Mouse (Mus musculus) T-cell, adult 2 months (primary cell): ENCODE results near the gene Rassf9.

ENCODE experiments used
- DNase-seq: peaks from one replicate; pipeline ENCODE4 v3.0.0; 2022; ENCODE audit warnings: low spot score

The Rassf9 gene

DNA sequence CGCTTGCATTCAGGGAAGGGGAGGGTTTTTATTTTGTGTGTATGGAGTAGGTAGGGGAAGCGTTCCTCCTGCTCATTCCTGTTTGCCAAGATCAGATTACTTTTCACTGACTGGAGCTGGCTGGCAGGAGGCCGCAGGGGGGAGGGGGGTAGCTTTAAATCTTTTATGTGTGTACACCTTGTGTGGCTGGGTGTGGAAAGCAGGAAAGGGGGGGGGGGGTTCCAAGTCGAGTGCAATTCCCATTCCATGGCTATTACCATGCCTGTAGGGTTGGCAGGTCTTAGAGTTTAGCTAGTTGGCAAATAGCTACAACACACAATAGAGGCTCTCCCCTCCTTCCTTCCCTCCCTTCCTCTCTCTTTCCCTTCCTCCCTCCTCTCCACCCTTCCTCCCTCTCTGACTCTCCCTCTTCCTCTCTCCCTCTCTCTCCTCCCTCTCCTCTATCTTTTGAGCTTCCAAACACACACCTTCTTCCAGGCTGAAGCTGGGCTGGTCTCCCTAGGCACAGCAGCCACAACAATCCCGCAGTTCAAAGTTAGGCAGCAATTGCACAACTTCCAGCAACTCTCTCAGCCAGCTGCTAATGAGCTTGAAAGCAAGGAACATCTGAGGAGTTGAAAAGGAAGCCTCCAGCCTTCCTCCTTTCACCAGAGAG lies at the start of gene Rassf9:
TSS of gene Rassf9 (plus strand) at position 416 of the 655 bp plus-strand sequence.
- DNase-seq, result no peak

DNA sequence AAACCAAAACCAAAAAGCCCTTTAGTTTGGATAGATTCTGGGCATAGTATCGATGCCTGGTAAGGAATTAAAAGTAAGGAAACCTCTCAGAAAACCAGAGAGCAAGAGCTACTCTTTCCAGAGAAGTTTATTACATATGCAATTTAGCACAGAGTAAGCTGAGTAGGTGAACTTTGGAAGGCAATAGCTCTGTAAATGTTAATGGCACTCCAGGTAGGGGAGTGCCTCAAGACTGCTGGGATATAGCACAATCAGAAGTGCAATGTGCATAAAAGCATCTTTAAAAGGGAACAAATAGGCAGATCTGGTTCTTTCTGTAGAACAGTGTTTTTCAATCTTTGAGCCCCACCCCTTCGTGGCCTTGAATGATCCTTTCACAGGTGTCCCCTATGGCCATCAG lies 42.6 kb upstream of the Rassf9 start:
- DNase-seq, result no peak

GRCm38 (mm10) chr10:102490386-102490785 lies 21.6 kb upstream of the Rassf9 start, which contains the start of gene Nts:
Gene Nts, minus strand, starts transcription at chr10:102490486.
- DNase-seq, result no peak

DNA sequence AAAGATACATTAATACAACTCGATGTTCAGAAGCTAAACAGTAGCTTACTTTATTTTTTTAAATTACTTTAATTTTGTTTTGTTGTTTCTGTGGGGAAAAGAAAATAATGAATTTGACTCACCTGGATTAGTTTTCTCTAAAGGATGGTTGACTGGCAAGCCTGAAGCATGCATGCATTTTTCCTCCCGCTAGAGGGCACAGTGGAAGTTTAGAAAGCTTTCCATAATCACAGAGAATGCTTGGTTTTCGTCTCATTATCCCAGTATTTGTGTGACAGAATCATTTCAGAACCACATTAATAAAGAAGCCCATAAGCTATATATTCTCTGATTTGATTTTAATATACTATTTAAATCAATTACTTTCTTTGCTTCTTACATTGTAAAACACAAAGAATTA lies 20.2 kb upstream of the Rassf9 start:
- no peak for DNase-seq

- DNase-seq, result no peak
Measured at GRCm38 (mm10) chr10:102498754-102499153, 13.3 kb upstream of the Rassf9 start.

DNA sequence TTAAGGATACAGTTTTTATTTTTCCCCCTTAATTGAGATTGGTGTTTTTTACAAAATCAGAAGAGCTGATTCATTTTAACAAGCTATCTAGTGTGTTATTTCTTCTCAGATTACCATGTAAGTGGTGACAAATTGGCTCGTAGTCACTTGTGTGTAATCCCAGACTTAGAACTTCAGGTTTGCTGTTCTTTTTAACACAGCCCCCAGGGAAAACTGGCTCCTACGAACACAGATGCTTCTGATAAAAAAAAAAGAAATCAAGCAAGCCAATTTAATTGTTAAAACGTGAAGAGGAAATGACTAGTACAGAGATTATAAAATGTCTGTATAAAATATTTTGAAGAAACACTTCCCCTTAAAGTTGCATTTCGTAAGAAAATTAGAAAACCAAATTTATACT lies 4.6 kb upstream of the Rassf9 start:
- DNase-seq, result no peak

GRCm38 (mm10) chr10:102511461-102511806 lies 588 bp upstream of the Rassf9 start:
- no peak for DNase-seq

DNA sequence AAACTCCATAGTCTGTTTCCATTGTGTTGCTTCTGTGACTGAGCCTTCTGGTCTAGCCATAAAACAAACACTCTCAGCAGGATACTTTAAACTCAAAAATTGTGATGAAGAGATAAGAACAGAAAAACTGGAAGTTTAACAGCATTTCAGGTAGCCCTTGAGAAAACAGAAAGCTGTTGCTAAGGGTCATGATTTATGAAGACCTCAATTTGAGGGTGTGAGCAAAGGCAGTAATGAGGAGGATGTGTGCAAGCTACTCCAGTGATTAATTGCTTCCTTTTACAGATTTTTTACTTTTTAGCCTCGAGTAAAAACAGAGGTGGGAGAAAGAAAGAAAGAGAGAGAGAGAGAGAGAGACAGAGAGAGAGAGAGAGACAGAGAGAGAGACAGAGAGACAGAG lies 2.1 kb downstream of the Rassf9 start:
- DNase-seq, result no peak

GRCm38 (mm10) chr10:102527901-102528300 lies 15.9 kb downstream of the Rassf9 start:
- no peak for DNase-seq

GRCm38 (mm10) chr10:102553941-102554340 lies 41.9 kb downstream of the Rassf9 start:
- DNase-seq, result no peak

DNA sequence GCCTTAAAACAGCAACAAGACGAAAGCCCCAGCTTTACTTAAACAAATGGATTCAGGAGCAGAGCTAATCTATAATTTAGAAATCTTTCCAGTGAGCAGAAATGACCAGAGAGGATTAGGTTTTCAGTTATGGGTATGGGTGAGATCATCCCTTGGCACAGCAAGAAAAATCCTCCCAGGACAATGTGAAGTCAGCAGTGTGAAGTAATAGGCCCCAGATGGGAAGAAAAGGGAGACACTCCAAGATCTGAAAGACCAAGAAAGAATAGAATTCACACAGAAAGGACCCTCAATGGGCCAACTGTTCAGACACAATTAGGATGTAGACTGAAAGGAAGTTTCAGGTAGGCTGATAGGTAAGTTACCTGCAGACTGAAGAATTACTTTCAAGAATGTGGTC lies 50.5 kb downstream of the Rassf9 start:
- no peak for DNase-seq

- no peak for DNase-seq
Measured at GRCm38 (mm10) chr10:102577970-102578369, 65.9 kb downstream of the Rassf9 start.

GRCm38 (mm10) chr10:102594306-102594705 lies 82.3 kb downstream of the Rassf9 start:
- DNase-seq, result no peak
